Mouse (Mus musculus): ENCODE data around the gene Rep15. TPM values are rescaled to one million over a fixed set of nuclear protein-coding genes. Genes with fewer than 3 reads are reported as not detected.
A peak's percentile ranks its signal among the peaks of the same experiment; 100 is the strongest.

Rep15 gene
- polyA plus RNA-seq, 1 experiment from 2014 or later, result 10.4 TPM

DNA sequence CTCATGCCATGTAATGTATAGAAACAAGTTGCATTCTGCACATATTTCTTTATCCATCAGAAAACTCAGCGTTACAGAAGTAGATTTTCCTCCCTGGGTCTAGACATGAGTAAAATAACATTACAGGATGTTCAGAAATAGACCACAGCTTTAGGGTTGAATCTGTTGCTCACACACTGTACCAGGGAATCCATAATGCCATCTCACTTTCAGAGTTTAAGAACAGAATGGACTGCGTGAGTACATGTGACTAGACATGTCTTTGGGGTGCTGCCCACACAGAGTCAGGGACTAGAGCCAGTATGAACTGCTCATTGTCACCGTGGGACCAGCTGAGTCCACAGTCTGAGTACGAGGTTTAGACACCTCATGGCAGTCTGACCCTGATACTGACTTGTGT is 33.7 kb upstream of the Rep15 start:
- no peak for TF ChIP-seq CTCF (IDR thresholded peaks at IDR 0.05; ENCODE audit: low read depth)
- H3K4me2 ChIP-seq (replicated peaks; ENCODE audit: low read depth), result no peak overlapping the region
- H3K9ac ChIP-seq (ENCODE audit: low read depth, low read length), result no peak overlapping the region
- no peak for ATAC-seq
- H3K27me3 ChIP-seq (replicated peaks; ENCODE audit: control insufficient read depth, insufficient read depth, low read length), result no peaks in the 10 kb centered on the region
- H3K4me3 ChIP-seq (ENCODE audit: low read depth, low read length), result no peak overlapping the region
- H3K9me3 ChIP-seq (ENCODE audit: control insufficient read depth), result no peaks in the 10 kb centered on the region
- H3K27ac ChIP-seq (ENCODE audit: low read depth, low read length), result no peak overlapping the region
- WGBS, result 93% methylated on average over 4 of the region's 4 CpGs
- H3K36me3 ChIP-seq (ENCODE audit: control insufficient read depth, insufficient read depth), result peaks cover 57% of the 10 kb centered on the region
- no peaks in the 10 kb centered on the region for H3K4me1 ChIP-seq (replicated peaks; ENCODE audit: control insufficient read depth, insufficient read depth, low read length)

DNA sequence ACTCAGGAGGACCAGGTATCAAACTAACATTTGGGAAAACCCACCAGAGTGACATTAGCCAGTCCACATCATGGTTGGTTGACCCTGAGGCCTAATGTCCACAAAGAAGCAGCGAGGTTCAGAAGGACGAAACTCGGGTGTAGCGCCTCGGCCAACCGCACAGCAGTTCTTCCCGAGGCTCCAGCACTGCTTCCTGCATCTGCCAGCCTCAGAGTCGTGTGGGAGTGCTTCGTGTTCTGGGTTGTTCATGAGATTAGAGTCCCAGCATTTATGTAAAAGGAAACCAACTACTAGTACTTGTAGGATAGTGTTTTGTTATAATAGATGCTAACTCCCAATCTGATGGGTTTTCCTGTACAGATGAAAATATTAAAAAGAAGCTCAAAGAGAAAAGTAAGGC is 33.1 kb upstream of the Rep15 start:
- no peaks in the 10 kb centered on the region for H3K4me1 ChIP-seq (replicated peaks; ENCODE audit: control insufficient read depth, insufficient read depth, low read length)
- 88% methylated on average over 9 of the region's 9 CpGs for WGBS
- H3K4me3 ChIP-seq (ENCODE audit: low read depth, low read length), result no peak overlapping the region
- TF ChIP-seq CTCF (IDR thresholded peaks at IDR 0.05; ENCODE audit: low read depth), result no peak
- H3K27me3 ChIP-seq (replicated peaks; ENCODE audit: control insufficient read depth, insufficient read depth, low read length), result no peaks in the 10 kb centered on the region
- peaks cover 56% of the 10 kb centered on the region for H3K36me3 ChIP-seq (ENCODE audit: control insufficient read depth, insufficient read depth)
- no peak overlapping the region for H3K4me2 ChIP-seq (replicated peaks; ENCODE audit: low read depth)
- no peaks in the 10 kb centered on the region for H3K9me3 ChIP-seq (ENCODE audit: control insufficient read depth)
- no peak overlapping the region for H3K27ac ChIP-seq (ENCODE audit: low read depth, low read length)
- H3K9ac ChIP-seq (ENCODE audit: low read depth, low read length), result no peak overlapping the region
- no peak for ATAC-seq

- Histone ChIP-seq H3K4me3 (ENCODE audit: low read depth, low read length) (no peak overlapping the region), H3K4me1 (replicated peaks; ENCODE audit: control insufficient read depth, insufficient read depth, low read length) (no peaks in the 10 kb centered on the region), H3K36me3 (ENCODE audit: control insufficient read depth, insufficient read depth) (peaks cover 56% of the 10 kb centered on the region), H3K9me3 (ENCODE audit: control insufficient read depth) (no peaks in the 10 kb centered on the region), H3K4me2 (replicated peaks; ENCODE audit: low read depth) (no peak overlapping the region), H3K27ac (ENCODE audit: low read depth, low read length) (no peak overlapping the region), H3K27me3 (replicated peaks; ENCODE audit: control insufficient read depth, insufficient read depth, low read length) (no peaks in the 10 kb centered on the region), H3K9ac (ENCODE audit: low read depth, low read length) (no peak overlapping the region)
- WGBS, result 68% methylated on average over 2 of the region's 2 CpGs
- no peak for ATAC-seq
- TF ChIP-seq CTCF (IDR thresholded peaks at IDR 0.05; ENCODE audit: low read depth), result no peak
Observed at GRCm38 (mm10) chr6:146999755-147000154, 32.6 kb upstream of the Rep15 start.

GRCm38 (mm10) chr6:147008148-147008547 is 24.2 kb upstream of the Rep15 start:
- H3K4me3 ChIP-seq (ENCODE audit: low read depth, low read length), result no peak overlapping the region
- no peak overlapping the region for H3K4me2 ChIP-seq (replicated peaks; ENCODE audit: low read depth)
- H3K27me3 ChIP-seq (replicated peaks; ENCODE audit: control insufficient read depth, insufficient read depth, low read length), result no peaks in the 10 kb centered on the region
- 78% methylated on average over 3 of the region's 3 CpGs for WGBS
- H3K36me3 ChIP-seq (ENCODE audit: control insufficient read depth, insufficient read depth), result peaks cover 44% of the 10 kb centered on the region
- peak; percentile 82 for TF ChIP-seq CTCF (IDR thresholded peaks at IDR 0.05; ENCODE audit: low read depth)
- H3K9me3 ChIP-seq (ENCODE audit: control insufficient read depth), result no peaks in the 10 kb centered on the region
- ATAC-seq, result no peak
- no peak overlapping the region for H3K9ac ChIP-seq (ENCODE audit: low read depth, low read length)
- no peaks in the 10 kb centered on the region for H3K4me1 ChIP-seq (replicated peaks; ENCODE audit: control insufficient read depth, insufficient read depth, low read length)
- H3K27ac ChIP-seq (ENCODE audit: low read depth, low read length), result no peak overlapping the region

- Histone ChIP-seq H3K27ac (ENCODE audit: low read depth, low read length) (no peak overlapping the region), H3K27me3 (replicated peaks; ENCODE audit: control insufficient read depth, insufficient read depth, low read length) (no peaks in the 10 kb centered on the region), H3K36me3 (ENCODE audit: control insufficient read depth, insufficient read depth) (peaks cover 62% of the 10 kb centered on the region), H3K9ac (ENCODE audit: low read depth, low read length) (no peak overlapping the region), H3K4me1 (replicated peaks; ENCODE audit: control insufficient read depth, insufficient read depth, low read length) (no peaks in the 10 kb centered on the region), H3K9me3 (ENCODE audit: control insufficient read depth) (no peaks in the 10 kb centered on the region), H3K4me2 (replicated peaks; ENCODE audit: low read depth) (no peak overlapping the region), H3K4me3 (ENCODE audit: low read depth, low read length) (no peak overlapping the region)
- ATAC-seq, result no peak
- 86% methylated on average over 6 of the region's 6 CpGs for whole genome bisulfite sequencing
- no peak for TF ChIP-seq CTCF (IDR thresholded peaks at IDR 0.05; ENCODE audit: low read depth)
Observed at GRCm38 (mm10) chr6:147010358-147010757, 22.0 kb upstream of the Rep15 start.

DNA sequence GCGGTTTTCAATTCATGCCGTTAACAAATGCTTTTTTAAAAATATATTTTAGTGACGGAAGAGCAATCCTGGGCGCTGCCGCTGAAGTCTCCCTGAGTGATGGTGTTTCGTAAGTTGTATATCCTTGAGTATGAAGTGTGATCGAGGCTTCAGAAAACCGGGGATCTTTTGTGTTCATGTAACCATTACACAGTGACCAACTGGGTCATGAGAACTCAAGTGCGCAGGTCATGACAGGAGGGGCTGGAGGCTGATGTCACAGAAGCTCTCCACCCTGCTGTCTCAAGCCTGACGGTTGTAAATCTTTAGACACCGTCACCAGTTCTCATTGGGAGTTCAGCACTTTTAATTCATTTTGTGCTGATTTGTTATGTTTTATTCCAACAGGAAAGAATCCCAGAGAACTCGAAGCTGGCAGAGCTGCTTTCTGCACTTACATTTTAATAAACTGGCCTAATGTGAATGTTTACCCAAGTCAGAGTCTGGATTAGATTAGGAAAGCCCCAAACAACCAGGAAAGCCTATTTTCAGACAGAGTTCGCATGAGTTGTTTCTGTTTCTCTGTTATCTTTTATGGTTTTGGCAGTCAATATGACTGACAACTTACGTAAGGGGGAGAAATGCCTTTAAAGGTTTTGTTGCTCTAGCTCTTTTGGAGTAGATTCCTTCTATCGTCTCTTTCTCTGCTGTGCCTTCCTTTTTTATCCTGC is 21.4 kb upstream of the Rep15 start:
- ATAC-seq, result no peak
- TF ChIP-seq CTCF (IDR thresholded peaks at IDR 0.05; ENCODE audit: low read depth), result no peak
- H3K4me3 ChIP-seq (ENCODE audit: low read depth, low read length), result no peak overlapping the region
- H3K9ac ChIP-seq (ENCODE audit: low read depth, low read length), result no peak overlapping the region
- H3K9me3 ChIP-seq (ENCODE audit: control insufficient read depth), result no peaks in the 10 kb centered on the region
- no peak overlapping the region for H3K4me2 ChIP-seq (replicated peaks; ENCODE audit: low read depth)
- peaks cover 59% of the 10 kb centered on the region for H3K36me3 ChIP-seq (ENCODE audit: control insufficient read depth, insufficient read depth)
- H3K27me3 ChIP-seq (replicated peaks; ENCODE audit: control insufficient read depth, insufficient read depth, low read length), result no peaks in the 10 kb centered on the region
- 82% methylated on average over 15 of the region's 15 CpGs for WGBS
- H3K4me1 ChIP-seq (replicated peaks; ENCODE audit: control insufficient read depth, insufficient read depth, low read length), result no peaks in the 10 kb centered on the region
- H3K27ac ChIP-seq (ENCODE audit: low read depth, low read length), result no peak overlapping the region
